15 mouse cellular contexts compared by ENCODE assay signal in genomic region chr19:57099986-57100385, GRCm38 (mm10).
DNase-seq lines count a peak whose midpoint lies in the region; ATAC-seq lines count a peak whose summit lies in the region.
"Had no signal": no experiment of that assay in that cellular context is flagged by ENCODE, and none has a peak within 500 bp of the region (broad histone marks: within the 10 kb centered on the region; RNA-seq: fewer than 3 reads in every experiment).

No protein-coding gene starts in this region.

- no peaks in the 10 kb centered on the region; the same call in 1 of the 2 replicates for H3K4me1 ChIP-seq in hindbrain, embryonic 13.5 days (replicated peaks)
- no peaks in the 10 kb centered on the region for H3K4me1 ChIP-seq in hindbrain, embryonic 11.5 days (replicated peaks; ENCODE audit: control insufficient read depth, insufficient read depth, low read length)

- 90% methylated on average over 9 of the region's 9 CpGs for WGBS in hindbrain, embryonic 13.5 days
- WGBS in hindbrain, embryonic 11.5 days = 91% methylated on average over 9 of the region's 9 CpGs

- DNase-seq in hindbrain, embryonic 11.5 days (ENCODE audit: low spot score) = no peak
- DNase-seq in 3T3-L1 (ENCODE audit: low read depth, low spot score) (peak; percentile 28), 416B (ENCODE audit: low read depth) (peak; percentile 67)
- DNase-seq in induced T-regulatory cell, adult 2 months (ENCODE audit: low read depth) = peak; percentile 83
- no peak for DNase-seq in layer of hippocampus, adult 8-10 months (ENCODE audit: low spot score in 2 of 2)
- DNase-seq: adrenal gland, postnatal 14 days; cerebellum, adult 11 months; gastrocnemius, postnatal 25 days; lung, postnatal 4 days had no signal

- H3K4me3 ChIP-seq in hindbrain, embryonic 13.5 days = no peak overlapping the region
- H3K4me3 ChIP-seq in hindbrain, embryonic 11.5 days (ENCODE audit: low read depth, low read length) = no peak overlapping the region
- H3K4me3 ChIP-seq: embryonic facial prominence, embryonic 10.5 days; limb, embryonic 15.5 days had no signal

- 0 out of 2 replicates have a peak overlapping the region, but pooled peaks have one; percentile 20 for H3K27ac ChIP-seq in hindbrain, embryonic 13.5 days
- no peak overlapping the region for H3K27ac ChIP-seq in hindbrain, embryonic 11.5 days (ENCODE audit: low read depth, low read length)
- H3K27ac ChIP-seq: embryonic facial prominence, embryonic 10.5 days had no signal

- no peak overlapping the region for H3K4me2 ChIP-seq in hindbrain, embryonic 13.5 days
- no peak overlapping the region for H3K4me2 ChIP-seq in hindbrain, embryonic 11.5 days (replicated peaks; ENCODE audit: low read depth, low read length)
- H3K4me2 ChIP-seq: limb, embryonic 15.5 days had no signal

- no peak for ATAC-seq in hindbrain, embryonic 13.5 days (ENCODE audit: low FRiP score)
- ATAC-seq in hindbrain, embryonic 11.5 days (ENCODE audit: low FRiP score) = no peak
- ATAC-seq in erythroid progenitor cell, adult 5-6 weeks (replicated peaks; ENCODE audit: low FRiP score, poor library complexity, severe bottlenecking) = no peak
- ATAC-seq: forebrain, embryonic 16.5 days; intestine, embryonic 16.5 days had no signal

- H3K9me3 ChIP-seq in hindbrain, embryonic 13.5 days = no peaks in the 10 kb centered on the region
- no peaks in the 10 kb centered on the region for H3K9me3 ChIP-seq in hindbrain, embryonic 11.5 days (ENCODE audit: control insufficient read depth, low read length)
- H3K9me3 ChIP-seq: embryonic facial prominence, embryonic 10.5 days; limb, embryonic 15.5 days had no signal

- no peaks in the 10 kb centered on the region for H3K27me3 ChIP-seq in hindbrain, embryonic 13.5 days
- H3K27me3 ChIP-seq in hindbrain, embryonic 11.5 days (ENCODE audit: control insufficient read depth, insufficient read depth, low read length) = no peaks in the 10 kb centered on the region
- H3K27me3 ChIP-seq: limb, embryonic 15.5 days had no signal

- H3K36me3 ChIP-seq in hindbrain, embryonic 13.5 days = no peaks in the 10 kb centered on the region
- H3K36me3 ChIP-seq in hindbrain, embryonic 11.5 days (ENCODE audit: control insufficient read depth, insufficient read depth, low read length) = no peaks in the 10 kb centered on the region
- H3K36me3 ChIP-seq: embryonic facial prominence, embryonic 10.5 days; limb, embryonic 15.5 days had no signal

- H3K9ac ChIP-seq in hindbrain, embryonic 13.5 days = no peak overlapping the region
- H3K9ac ChIP-seq in hindbrain, embryonic 11.5 days (ENCODE audit: low read depth, low read length) = no peak overlapping the region
- H3K9ac ChIP-seq: limb, embryonic 15.5 days had no signal

Comparison
In these comparisons a context has a peak if more than half of its experiments do, and no peak if none do; other contexts are left out.
1. DNase-seq: peak in 3T3-L1 (single experiment), 416B (single experiment) and induced T-regulatory cell, adult 2 months (single experiment); none in hindbrain, embryonic 11.5 days (single experiment) and layer of hippocampus, adult 8-10 months (0 of 2).